Mouse (Mus musculus): ENCODE data around the gene Stk26. TPM values are rescaled to one million over a fixed set of nuclear protein-coding genes. Genes with fewer than 3 reads are reported as not detected.

Gene Stk26
- polyA plus RNA-seq, 1 experiment from 2014 or later = 0.60 TPM

- H3K4me1 ChIP-seq = no peaks in the 10 kb centered on the region
- H3K27me3 ChIP-seq (replicated peaks) = 0 out of 2 replicates have a peak, but pooled peaks cover 3% of the 10 kb centered on the region
- no peak overlapping the region for H3K9ac ChIP-seq (replicated peaks)
- no peak for ATAC-seq (ENCODE audit: low FRiP score)
- no peak overlapping the region for H3K4me2 ChIP-seq
- H3K36me3 ChIP-seq = no peaks in the 10 kb centered on the region
- no peak overlapping the region for H3K4me3 ChIP-seq (replicated peaks)
- H3K9me3 ChIP-seq (replicated peaks) = no peaks in the 10 kb centered on the region
- WGBS = 44% methylated on average over 3 of the region's 3 CpGs
- H3K27ac ChIP-seq (replicated peaks) = no peak overlapping the region
Measured at GRCm38 (mm10) chrX:50930309-50930708, 89.5 kb downstream of the Stk26 start.

- Histone ChIP-seq H3K4me2 (no peak overlapping the region), H3K27me3 (replicated peaks) (no peaks in the 10 kb centered on the region), H3K9ac (replicated peaks) (no peak overlapping the region), H3K27ac (replicated peaks) (no peak overlapping the region), H3K4me1 (no peaks in the 10 kb centered on the region), H3K9me3 (replicated peaks) (no peaks in the 10 kb centered on the region), H3K36me3 (no peaks in the 10 kb centered on the region), H3K4me3 (replicated peaks) (no peak overlapping the region)
- WGBS = 93% methylated on average over 3 of the region's 3 CpGs
- ATAC-seq (ENCODE audit: low FRiP score) = no peak
Measured at GRCm38 (mm10) chrX:50937117-50937516, 96.3 kb downstream of the Stk26 start.

- Histone ChIP-seq H3K27ac (replicated peaks) (no peak within 1 kb of the TSS), H3K4me1 (no peaks in the 10 kb centered on the region), H3K4me3 (replicated peaks) (no peak within 1 kb of the TSS), H3K4me2 (no peak within 1 kb of the TSS), H3K36me3 (no peaks in the 10 kb centered on the region), H3K9me3 (replicated peaks) (no peaks in the 10 kb centered on the region), H3K9ac (replicated peaks) (no peak within 1 kb of the TSS), H3K27me3 (replicated peaks) (no peaks in the 10 kb centered on the region)
- ATAC-seq (ENCODE audit: low FRiP score) = no peak
- WGBS = 72% methylated on average over 14 of the region's 14 CpGs
Measured at GRCm38 (mm10) chrX:50942610-50943009, 101.8 kb downstream of the Stk26 start, which contains the start of gene Frmd7. TSS of gene Frmd7 (minus strand) at chrX:50942710.

Other genes starting within 250 kb of the Stk26 start
- gene Frmd7, start 101.7 kb downstream of the Stk26 start, polyA plus RNA-seq (2015; fragmentation: Nextera tagmentation; extraction: Ambion mirVana) = 0.19 TPM in 1 of 2 replicates, not detected in the other
- gene Rap2c, start 177.0 kb downstream of the Stk26 start, polyA plus RNA-seq (2015; fragmentation: Nextera tagmentation; extraction: Ambion mirVana) = 11.0 and 12.7 TPM in 2 replicates

Measured in neural tube, embryonic 15.5 days (tissue).